Mouse (Mus musculus) MEL (cell line): ENCODE measurements around the gene Dhrs3. TPM values are rescaled to one million over a fixed set of nuclear protein-coding genes. Genes with fewer than 3 reads are reported as not detected.

ENCODE experiments used
- DNase-seq: peaks from one replicate; pipeline ENCODE4 v3.0.0; 2011; ENCODE audit warnings: low read depth, low spot score
- H3K27ac ChIP-seq: 2 replicates; pipeline ENCODE4 v1.5.1; 2012; ENCODE audit warnings: low read depth, mild to moderate bottlenecking, control low read depth, low read length, moderate library complexity; ENCODE audit not compliant: control insufficient read depth
- H3K27me3 ChIP-seq, 2 experiments: fragments of 150-350 bp in 1 of 2; sonication (generic) in 1 of 2; 2 replicates each; pipeline ENCODE4 v1.6.1; 2012; ENCODE audit warnings: low read length in 2 of 2, mild to moderate bottlenecking in 2 of 2, improper control_type of control experiment in 1 of 2, moderate library complexity in 1 of 2; ENCODE audit not compliant: insufficient read depth in 2 of 2, control insufficient read depth in 1 of 2
- H3K36me3 ChIP-seq, 2 experiments: 2 replicates each; pipeline ENCODE4 v1.6.1; 2012 to 2014; ENCODE audit warnings: low read length in 2 of 2, improper control_type of control experiment in 1 of 2, inconsistent platforms in 1 of 2, mild to moderate bottlenecking in 1 of 2; ENCODE audit not compliant: insufficient read depth in 2 of 2, control insufficient read depth in 1 of 2
- H3K4me1 ChIP-seq, 2 experiments: fragments of 150-350 bp in 1 of 2; sonication (generic) in 1 of 2; 2 replicates each; pipeline ENCODE4 v1.6.1; 2012; ENCODE audit warnings: low read length in 2 of 2, improper control_type of control experiment in 1 of 2, mild to moderate bottlenecking in 1 of 2; ENCODE audit not compliant: insufficient read depth in 2 of 2, control insufficient read depth in 1 of 2
- H3K4me3 ChIP-seq, 2 experiments: fragments of 150-350 bp in 1 of 2; sonication (generic) in 1 of 2; 2 replicates each; pipeline ENCODE4 v1.5.1; 2012; ENCODE audit warnings: low read depth in 2 of 2, low read length in 2 of 2, mild to moderate bottlenecking in 2 of 2, moderate library complexity in 2 of 2, control low read depth in 1 of 2, improper control_type of control experiment in 1 of 2; ENCODE audit not compliant: control insufficient read depth in 1 of 2, insufficient read depth in 1 of 2
- H3K79me2 ChIP-seq: 2 replicates; pipeline ENCODE4 v1.6.1; 2012; ENCODE audit warnings: mild to moderate bottlenecking, low read length, moderate library complexity; ENCODE audit not compliant: control insufficient read depth, poor library complexity, insufficient read depth
- H3K9ac ChIP-seq: 2 replicates; pipeline ENCODE4 v1.6.1; 2012; ENCODE audit warnings: low read depth, mild to moderate bottlenecking, control low read depth, low read length, moderate library complexity; ENCODE audit not compliant: control insufficient read depth, poor library complexity, severe bottlenecking
- H3K9me3 ChIP-seq: fragments of 150-350 bp; sonication (generic); replicated peaks from 2 replicates; pipeline ENCODE4 v1.6.1; 2012; ENCODE audit warnings: mild to moderate bottlenecking, low read length, improper control_type of control experiment, moderate library complexity; ENCODE audit not compliant: insufficient read depth
- BHLHE40 ChIP-seq: IDR thresholded peaks from 2 replicates; pipeline ENCODE4 v1.6.1; 2012; ENCODE audit warnings: low read depth, mild to moderate bottlenecking, inconsistent platforms, low read length, improper control_type of control experiment, borderline replicate concordance
- CHD1 ChIP-seq: IDR thresholded peaks from 2 replicates; pipeline ENCODE4 v1.6.1; 2012; ENCODE audit warnings: low read depth, mild to moderate bottlenecking, inconsistent platforms, low read length, improper control_type of control experiment
- CHD2 ChIP-seq: IDR thresholded peaks from 2 replicates; pipeline ENCODE4 v1.6.1; 2011; ENCODE audit warnings: low read length, improper control_type of control experiment
- ELF1 ChIP-seq: IDR thresholded peaks from 2 replicates; pipeline ENCODE4 v1.6.1; 2014; ENCODE audit warnings: low read depth, mild to moderate bottlenecking, inconsistent platforms, low read length, improper control_type of control experiment, moderate library complexity
- EP300 ChIP-seq, 2 experiments: IDR thresholded peaks; 2 replicates each; pipeline ENCODE4 v1.6.1; 2011; ENCODE audit warnings: improper control_type of control experiment in 2 of 2, low read length in 2 of 2, low read depth in 1 of 2, mild to moderate bottlenecking in 1 of 2
- ETS1 ChIP-seq: IDR thresholded peaks from 2 replicates; pipeline ENCODE4 v1.6.1; 2012; ENCODE audit warnings: low read depth, mild to moderate bottlenecking, inconsistent platforms, low read length, improper control_type of control experiment, moderate library complexity
- GATA1 ChIP-seq: IDR thresholded peaks from 2 replicates; pipeline ENCODE4 v1.6.1; 2011; ENCODE audit warnings: low read depth, low read length, improper control_type of control experiment
- MAFK ChIP-seq: IDR thresholded peaks from 2 replicates; pipeline ENCODE4 v1.6.1; 2011; ENCODE audit warnings: low read depth, mild to moderate bottlenecking, low read length, improper control_type of control experiment, borderline replicate concordance
- MAZ ChIP-seq: IDR thresholded peaks from 2 replicates; pipeline ENCODE4 v1.6.1; 2012; ENCODE audit warnings: low read depth, mild to moderate bottlenecking, inconsistent platforms, low read length, improper control_type of control experiment
- MEF2A ChIP-seq: IDR thresholded peaks from 2 replicates; pipeline ENCODE4 v1.6.1; 2014; ENCODE audit warnings: low read depth, mild to moderate bottlenecking, inconsistent platforms, low read length, improper control_type of control experiment; ENCODE audit not compliant: poor library complexity, insufficient replicate concordance, severe bottlenecking; ENCODE audit errors: extremely low read depth
- MYC ChIP-seq: IDR thresholded peaks from 2 replicates; pipeline ENCODE4 v1.6.1; 2011; ENCODE audit warnings: low read depth, mild to moderate bottlenecking, low read length, improper control_type of control experiment, moderate library complexity
- POLR2A ChIP-seq, 2 experiments: IDR thresholded peaks; 2 replicates each; pipeline ENCODE4 v1.6.1; 2011 to 2012; ENCODE audit warnings: low read length in 2 of 2, mild to moderate bottlenecking in 2 of 2, control low read depth in 1 of 2, improper control_type of control experiment in 1 of 2, low read depth in 1 of 2, moderate library complexity in 1 of 2; ENCODE audit not compliant: control insufficient read depth in 1 of 2, insufficient read depth in 1 of 2, poor library complexity in 1 of 2
- RAD21 ChIP-seq: IDR thresholded peaks from 2 replicates; pipeline ENCODE4 v1.6.1; 2011; ENCODE audit warnings: mild to moderate bottlenecking, low read depth, low read length, improper control_type of control experiment
- RCOR1 ChIP-seq: IDR thresholded peaks from 2 replicates; pipeline ENCODE4 v1.6.1; 2012; ENCODE audit warnings: low read depth, mild to moderate bottlenecking, inconsistent platforms, low read length, improper control_type of control experiment
- TCF12 ChIP-seq: IDR thresholded peaks from 2 replicates; pipeline ENCODE4 v1.6.1; 2014; ENCODE audit warnings: low read depth, mild to moderate bottlenecking, inconsistent platforms, low read length, improper control_type of control experiment, moderate library complexity
- UBTF ChIP-seq: IDR thresholded peaks from 2 replicates; pipeline ENCODE4 v1.6.1; 2012; ENCODE audit warnings: low read depth, mild to moderate bottlenecking, inconsistent platforms, low read length, improper control_type of control experiment, moderate library complexity, borderline replicate concordance; ENCODE audit not compliant: insufficient read depth
- USF1 ChIP-seq: IDR thresholded peaks from 2 replicates; pipeline ENCODE4 v1.6.1; 2014; ENCODE audit warnings: low read depth, mild to moderate bottlenecking, inconsistent platforms, low read length, improper control_type of control experiment, moderate library complexity
- ZC3H11A ChIP-seq: IDR thresholded peaks from 2 replicates; pipeline ENCODE4 v1.6.1; 2012; ENCODE audit warnings: low read depth, mild to moderate bottlenecking, inconsistent platforms, low read length, improper control_type of control experiment
- ZMIZ1 ChIP-seq: IDR thresholded peaks from 2 replicates; pipeline ENCODE4 v1.6.1; 2012; ENCODE audit warnings: low read depth, mild to moderate bottlenecking, inconsistent platforms, low read length, improper control_type of control experiment, moderate library complexity
- ZNF384 ChIP-seq: IDR thresholded peaks from 2 replicates; pipeline ENCODE4 v1.6.1; 2012; ENCODE audit warnings: low read depth, mild to moderate bottlenecking, inconsistent platforms, low read length, improper control_type of control experiment
- polyA plus RNA-seq, 2 experiments: library from polyadenylated mRNA; stranded (reverse) in 1 of 2; unstranded in 1 of 2; fragments of >175 nt in 1 of 2; fragments of >200 nt in 1 of 2; gene quantifications; 2 replicates each; pipeline versions ENCODE4 v1.2.1 to v1.2.4; 2012; ENCODE audit warnings: low replicate concordance in 2 of 2, low read depth in 1 of 2; ENCODE audit not compliant: insufficient read length in 2 of 2, insufficient read depth in 1 of 2, missing spikeins in 1 of 2
- total RNA-seq: library from RNA; depleted of rRNA; stranded (reverse); fragments of 300-350 nt; gene quantifications from 2 replicates; pipeline ENCODE4 v1.2.3, GENCODE M21; 2012

Gene Dhrs3
- total and polyA plus RNA-seq, 3 experiments, result 0.89 to 2.2 TPM; not detected in 1

DNA sequence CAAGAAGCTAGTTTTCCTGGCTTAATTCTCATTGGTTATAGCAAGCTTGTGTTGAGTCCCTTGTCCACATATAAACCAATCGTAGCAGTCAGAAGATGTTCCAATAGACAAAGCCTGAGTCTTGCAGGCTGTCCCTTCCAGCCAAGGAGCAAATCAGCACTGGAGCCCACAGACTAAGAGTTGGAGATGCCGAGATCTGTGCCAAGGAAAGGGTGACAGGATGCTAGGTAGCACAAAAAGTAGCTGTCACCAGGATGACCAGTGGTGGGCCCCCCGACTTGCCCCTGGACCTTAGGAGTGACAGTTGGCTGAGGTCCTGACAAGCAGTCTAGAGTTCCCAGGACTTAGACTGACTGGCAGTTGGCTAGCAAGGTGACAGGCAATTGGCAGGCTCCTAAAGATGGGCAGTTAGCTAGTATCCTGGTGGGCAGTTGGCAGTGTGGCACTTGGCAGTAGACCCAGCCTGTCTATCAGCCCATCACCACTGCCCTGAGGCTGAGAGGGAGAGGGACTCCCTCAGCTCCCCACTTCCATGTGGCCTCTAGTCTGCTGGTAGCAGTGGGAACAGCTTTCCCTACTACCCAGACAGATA lies 44.0 kb downstream of the Dhrs3 start:
- Histone ChIP-seq H3K4me1 (no peaks in the 10 kb centered on the region), H3K4me3 (no peak overlapping the region), H3K79me2 (no peaks in the 10 kb centered on the region), H3K27me3 (no peaks in the 10 kb centered on the region), H3K9ac (no peak overlapping the region), H3K9me3 (no peaks in the 10 kb centered on the region), H3K36me3 (no peaks in the 10 kb centered on the region), H3K27ac (no peak overlapping the region)
- TF ChIP-seq ETS1 (no peak), ZMIZ1 (no peak), CHD1 (no peak), RAD21 (no peak), ELF1 (no peak), USF1 (no peak), MAFK (no peak), POLR2A (IDR thresholded peaks at IDR 0.05; ENCODE audit: control insufficient read depth in 1 of 2, insufficient read depth in 1 of 2, low read depth in 1 of 2, low read length in 2 of 2, poor library complexity in 1 of 2) (no peak), MEF2A (no peak), ZC3H11A (no peak), CHD2 (no peak), TCF12 (no peak), ZNF384 (no peak), UBTF (no peak), BHLHE40 (no peak), RCOR1 (no peak), EP300 (IDR thresholded peaks at IDR 0.05; ENCODE audit: low read depth in 1 of 2, low read length in 2 of 2) (no peak), MYC (no peak)
- no peak for DNase-seq

DNA sequence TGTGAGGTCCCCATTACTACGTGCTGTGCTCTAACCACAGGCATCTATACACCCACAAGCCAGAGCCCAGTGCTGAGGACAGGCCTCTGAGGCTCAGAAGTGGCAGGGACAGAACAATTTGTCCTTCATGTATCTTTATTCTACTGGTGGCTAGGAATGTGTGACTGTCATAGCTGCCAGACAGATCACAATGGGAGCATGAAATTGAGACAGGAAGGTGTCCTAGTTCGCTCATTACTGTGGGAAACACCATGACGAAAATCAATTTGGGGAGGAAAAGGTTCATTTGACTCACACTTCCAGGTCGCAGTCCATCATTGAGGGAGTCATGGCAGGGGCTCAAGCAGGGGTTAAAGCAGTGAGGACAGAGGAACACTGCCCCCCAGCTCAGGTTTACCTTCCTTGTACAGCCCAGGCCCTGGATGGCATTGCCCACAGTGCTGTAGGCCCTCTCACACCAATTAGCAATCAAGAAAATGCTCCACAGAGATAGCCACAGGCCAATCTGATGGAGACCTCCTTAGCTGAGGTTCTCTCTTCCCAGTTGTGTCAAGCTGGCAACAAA lies 47.3 kb downstream of the Dhrs3 start:
- no peak for DNase-seq
- Histone ChIP-seq H3K36me3 (no peaks in the 10 kb centered on the region), H3K9ac (no peak overlapping the region), H3K27ac (no peak overlapping the region), H3K79me2 (no peaks in the 10 kb centered on the region), H3K4me3 (no peak overlapping the region), H3K27me3 (no peaks in the 10 kb centered on the region), H3K4me1 (no peaks in the 10 kb centered on the region), H3K9me3 (no peaks in the 10 kb centered on the region)
- TF ChIP-seq MAZ (no peak), GATA1 (no peak), CHD1 (no peak)
